18 mouse cellular contexts compared by ENCODE assay signal in genomic region chr2:151791156-151791555, GRCm38 (mm10). TPM values are rescaled to one million over a fixed set of nuclear protein-coding genes. Genes with fewer than 3 reads are reported as not detected.
"Had no signal": no experiment of that assay in that cellular context is flagged by ENCODE, and none has a peak within 500 bp of the region (broad histone marks: within the 10 kb centered on the region; RNA-seq: fewer than 3 reads in every experiment).

No protein-coding gene starts in this region.

- H3K36me3 ChIP-seq: kidney, embryonic 15.5 days; limb, embryonic 13.5 days; midbrain, embryonic 10.5 days; neural tube, embryonic 15.5 days had no signal

- ATAC-seq: inflammation-experienced regulatory T-cells, adult 6 months had no signal

- DNase-seq: kidney, adult 2 months; kidney, postnatal 14 days; lung, adult 18-20 months; midbrain, embryonic 14.5 days; right cerebral cortex, postnatal 25 days; thymus, adult 18-20 months; thymus, postnatal 25 days had no signal

- H3K9ac ChIP-seq: kidney, embryonic 15.5 days; limb, embryonic 13.5 days; liver, embryonic 14.5 days; neural tube, embryonic 15.5 days had no signal

- H3K4me1 ChIP-seq: kidney, embryonic 15.5 days; midbrain, embryonic 10.5 days; neural tube, embryonic 15.5 days had no signal

- H3K4me3 ChIP-seq: kidney, embryonic 15.5 days; left cerebral cortex, adult 2 months; limb, embryonic 13.5 days; midbrain, embryonic 10.5 days; myocyte; neural tube, embryonic 15.5 days had no signal

- H3K9me3 ChIP-seq: kidney, embryonic 15.5 days; neural tube, embryonic 15.5 days had no signal

- H3K4me2 ChIP-seq: kidney, embryonic 15.5 days; limb, embryonic 13.5 days; neural tube, embryonic 15.5 days had no signal

- H3K27ac ChIP-seq: kidney, embryonic 15.5 days; left cerebral cortex, adult 2 months; limb, embryonic 13.5 days; liver, embryonic 14.5 days; midbrain, embryonic 10.5 days; neural tube, embryonic 15.5 days had no signal

- H3K27me3 ChIP-seq: kidney, embryonic 15.5 days; limb, embryonic 13.5 days; neural tube, embryonic 15.5 days had no signal

RNA-seq across cellular contexts. Expression of gene Rspo4, which starts 51.6 kb away (rescaled TPM):
- total RNA-seq: layer of hippocampus, postnatal 25 days; left cerebral cortex, adult 2 months; liver, adult 2 months had no signal
- polyA plus RNA-seq: inflammation-experienced regulatory T-cells, adult 6 months; kidney, adult 2 months; kidney, embryonic 15.5 days; liver, adult 2 months; liver, embryonic 14.5 days; myocyte; urinary bladder, adult 2 months had no signal
